Mouse (Mus musculus) limb, embryonic 14.5 days (tissue): ENCODE data around the gene Camta1. TPM values are rescaled to one million over a fixed set of nuclear protein-coding genes. Genes with fewer than 3 reads are reported as not detected.
A peak's percentile ranks its signal among the peaks of the same experiment; 100 is the strongest.

Source experiments
- ATAC-seq: fragments of 200-750 bp; cut with Nextera tagmentation; 2 replicates; pipeline ENCODE4 v1.8.0; 2017; ENCODE audit warnings: low read depth, moderate number of reproducible peaks, moderate TSS enrichment; ENCODE audit not compliant: low FRiP score
- DNase-seq: peaks from one replicate; pipeline ENCODE4 v3.0.0-alpha.2; 2015; ENCODE audit warnings: low spot score
- H3K27ac ChIP-seq: fragments of 300-500 bp; sonication (generic); replicated peaks from 2 replicates; pipeline ENCODE4 v1.5.1; 2014; ENCODE audit warnings: low read depth, mild to moderate bottlenecking, low read length, moderate library complexity, mixed read lengths
- H3K27me3 ChIP-seq: fragments of 300-500 bp; sonication (generic); 2 replicates; pipeline ENCODE4 v1.6.1; 2014; ENCODE audit warnings: low read length, mixed read lengths; ENCODE audit not compliant: control insufficient read depth, insufficient read depth
- H3K36me3 ChIP-seq: fragments of 300-500 bp; sonication (generic); 2 replicates; pipeline ENCODE4 v1.6.1; 2014; ENCODE audit warnings: mild to moderate bottlenecking, low read length, moderate library complexity, mixed read lengths; ENCODE audit not compliant: control insufficient read depth, insufficient read depth
- H3K4me1 ChIP-seq: fragments of 300-500 bp; sonication (generic); 2 replicates; pipeline ENCODE4 v1.6.1; 2014; ENCODE audit warnings: antibody characterized with exemption, low read length, mixed read lengths; ENCODE audit not compliant: control insufficient read depth, insufficient read depth
- H3K4me2 ChIP-seq: fragments of 300-500 bp; sonication (generic); replicated peaks from 2 replicates; pipeline ENCODE4 v1.6.1; 2014; ENCODE audit warnings: low read depth, mild to moderate bottlenecking, low read length, moderate library complexity; ENCODE audit not compliant: severe bottlenecking
- H3K4me3 ChIP-seq: fragments of 300-500 bp; sonication (generic); replicated peaks from 2 replicates; pipeline ENCODE4 v1.5.1; 2014; ENCODE audit warnings: low read length
- H3K9ac ChIP-seq: fragments of 300-500 bp; sonication (generic); 2 replicates; pipeline ENCODE4 v1.6.1; 2014; ENCODE audit warnings: mild to moderate bottlenecking, low read depth, low read length, moderate library complexity; ENCODE audit not compliant: severe bottlenecking
- H3K9me3 ChIP-seq: fragments of 300-500 bp; sonication (generic); 2 replicates; pipeline ENCODE4 v1.6.1; 2016; ENCODE audit warnings: low read length; ENCODE audit not compliant: control insufficient read depth
- POLR2A ChIP-seq: fragments of 200-500 bp; IDR thresholded peaks from 2 replicates; pipeline ENCODE4 v1.8.0; 2012; ENCODE audit warnings: inconsistent platforms, mild to moderate bottlenecking, moderate library complexity, borderline replicate concordance; ENCODE audit not compliant: insufficient read depth, insufficient read length; ENCODE audit errors: extremely low read depth
- WGBS: fragments of 180-500 bp; shearing (Covaris S2); extraction: QIAGEN DNeasy Blood & Tissue Kit; methylation state at CpG from one replicate; pipeline ENCODE4 v1.1.7; 2014; 5-methylcytosine and 5-hydroxymethylcytosine counted together
- polyA plus RNA-seq, 2 experiments: library from polyadenylated mRNA; depleted of rRNA in 1 of 2; stranded (reverse) in 1 of 2; unstranded in 1 of 2; fragments of >200 nt; fragmentation: Nextera tagmentation in 1 of 2; extraction: Ambion mirVana in 1 of 2; gene quantifications; 2 replicates each; pipeline versions ENCODE4 v1.2.1 to v1.2.3; 2012 to 2014

The Camta1 gene
- polyA plus RNA-seq, 2 experiments: 28.6 to 78.8 TPM

- ATAC-seq (no peak), DNase-seq (no peak)
- Histone ChIP-seq H3K9ac (no peak overlapping the region; the same call in 1 of the 2 replicates), H3K27ac (0 out of 2 replicates have a peak overlapping the region, but pooled peaks have one; percentile 58), H3K4me3 (peak overlapping the region; percentile 10), H3K9me3 (no peaks in the 10 kb centered on the region), H3K4me1 (peaks cover 6% of the 10 kb centered on the region), H3K4me2 (peak overlapping the region; percentile 31), H3K27me3 (no peaks in the 10 kb centered on the region), H3K36me3 (no peaks in the 10 kb centered on the region)
- WGBS: 31% methylated on average over 20 of the region's 20 CpGs
- TF ChIP-seq POLR2A: no peak
Observed at GRCm38 (mm10) chr4:150889273-150889954, 972.3 kb downstream of the Camta1 start.

GRCm38 (mm10) chr4:150888492-150888891 lies 973.2 kb downstream of the Camta1 start:
- TF ChIP-seq POLR2A: no peak
- H3K9ac ChIP-seq: no peak overlapping the region
- H3K27me3 ChIP-seq: no peaks in the 10 kb centered on the region
- no peak overlapping the region for H3K27ac ChIP-seq
- H3K36me3 ChIP-seq: no peaks in the 10 kb centered on the region
- ATAC-seq (no peak), DNase-seq (no peak)
- no peak overlapping the region for H3K4me2 ChIP-seq
- H3K4me3 ChIP-seq: no peak overlapping the region
- peaks cover 6% of the 10 kb centered on the region for H3K4me1 ChIP-seq
- no peaks in the 10 kb centered on the region for H3K9me3 ChIP-seq
- WGBS: 79% methylated on average over 4 of the region's 4 CpGs

DNA sequence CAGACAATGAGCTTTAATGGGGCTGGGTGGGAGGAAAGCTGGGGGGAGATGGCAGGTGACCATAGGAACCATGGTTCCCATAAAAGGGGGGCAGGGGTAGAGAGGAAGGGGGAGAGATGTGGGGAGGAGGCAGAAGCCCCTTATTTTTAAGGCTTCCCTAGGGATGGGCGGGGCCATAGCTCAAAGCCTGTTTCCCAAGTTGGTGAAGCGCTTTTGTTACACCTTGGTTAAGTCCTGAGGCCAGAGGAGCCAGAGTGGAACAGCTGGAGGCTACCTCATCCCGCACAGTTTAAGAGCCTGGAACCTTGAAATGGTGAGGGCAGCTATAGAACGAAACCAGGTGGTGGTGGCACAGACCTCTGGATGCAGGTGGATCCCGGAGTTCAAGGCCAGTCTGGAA lies 973.8 kb downstream of the Camta1 start:
- no peak overlapping the region for H3K4me3 ChIP-seq
- no peak overlapping the region for H3K4me2 ChIP-seq
- no peak for ATAC-seq
- H3K4me1 ChIP-seq: peaks cover 6% of the 10 kb centered on the region
- no peak for TF ChIP-seq POLR2A
- WGBS: 69% methylated on average over 5 of the region's 5 CpGs
- H3K9me3 ChIP-seq: no peaks in the 10 kb centered on the region
- H3K27ac ChIP-seq: no peak overlapping the region
- no peak overlapping the region for H3K9ac ChIP-seq
- DNase-seq: no peak
- no peaks in the 10 kb centered on the region for H3K36me3 ChIP-seq
- no peaks in the 10 kb centered on the region for H3K27me3 ChIP-seq

GRCm38 (mm10) chr4:150882632-150883031 lies 979.0 kb downstream of the Camta1 start:
- no peak overlapping the region for H3K4me3 ChIP-seq
- no peak overlapping the region for H3K9ac ChIP-seq
- H3K4me2 ChIP-seq: no peak overlapping the region
- DNase-seq (no peak), ATAC-seq (no peak)
- H3K36me3 ChIP-seq: no peaks in the 10 kb centered on the region
- 87% methylated on average over 5 of the region's 5 CpGs for WGBS
- no peak for TF ChIP-seq POLR2A
- no peaks in the 10 kb centered on the region for H3K4me1 ChIP-seq
- H3K9me3 ChIP-seq: peaks cover 28% of the 10 kb centered on the region
- H3K27me3 ChIP-seq: no peaks in the 10 kb centered on the region
- H3K27ac ChIP-seq: no peak overlapping the region

DNA sequence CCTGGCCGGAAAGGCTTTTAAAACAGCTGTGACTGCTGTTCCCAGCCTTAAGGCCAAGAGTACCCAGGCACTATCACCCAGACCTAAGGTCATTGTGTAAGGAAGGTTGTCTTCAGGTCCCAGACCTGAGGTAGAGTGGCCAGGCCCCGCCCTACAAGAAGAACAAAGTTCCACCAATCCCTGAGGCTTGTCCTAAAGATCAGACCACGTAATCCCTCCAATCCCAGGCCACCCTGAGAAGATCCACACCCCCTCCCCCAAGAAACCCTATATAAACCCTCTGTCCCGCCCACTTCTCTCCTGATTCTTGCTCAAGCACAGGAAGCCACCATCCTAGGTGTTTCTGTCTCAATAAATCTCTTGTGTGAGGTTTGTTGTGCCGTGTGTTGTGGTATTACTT lies 981.3 kb downstream of the Camta1 start:
- no peak for ATAC-seq
- no peak overlapping the region for H3K9ac ChIP-seq

More for the DNA sequence above, 981.3 kb downstream of the Camta1 start:
- Histone ChIP-seq H3K9me3 (peaks cover 28% of the 10 kb centered on the region), H3K4me1 (no peaks in the 10 kb centered on the region), H3K4me3 (no peak overlapping the region), H3K27ac (no peak overlapping the region), H3K27me3 (no peaks in the 10 kb centered on the region), H3K36me3 (no peaks in the 10 kb centered on the region), H3K4me2 (no peak overlapping the region)
- no peak for TF ChIP-seq POLR2A
- no peak for DNase-seq
- WGBS: 90% methylated on average over 5 of the region's 5 CpGs
